Mouse (Mus musculus): ENCODE results near the gene Ppm1h. TPM values are rescaled to one million over a fixed set of nuclear protein-coding genes. Genes with fewer than 3 reads are reported as not detected.

Ppm1h gene
- polyA plus RNA-seq, 1 experiment from 2014 or later: 33.4 TPM

DNA sequence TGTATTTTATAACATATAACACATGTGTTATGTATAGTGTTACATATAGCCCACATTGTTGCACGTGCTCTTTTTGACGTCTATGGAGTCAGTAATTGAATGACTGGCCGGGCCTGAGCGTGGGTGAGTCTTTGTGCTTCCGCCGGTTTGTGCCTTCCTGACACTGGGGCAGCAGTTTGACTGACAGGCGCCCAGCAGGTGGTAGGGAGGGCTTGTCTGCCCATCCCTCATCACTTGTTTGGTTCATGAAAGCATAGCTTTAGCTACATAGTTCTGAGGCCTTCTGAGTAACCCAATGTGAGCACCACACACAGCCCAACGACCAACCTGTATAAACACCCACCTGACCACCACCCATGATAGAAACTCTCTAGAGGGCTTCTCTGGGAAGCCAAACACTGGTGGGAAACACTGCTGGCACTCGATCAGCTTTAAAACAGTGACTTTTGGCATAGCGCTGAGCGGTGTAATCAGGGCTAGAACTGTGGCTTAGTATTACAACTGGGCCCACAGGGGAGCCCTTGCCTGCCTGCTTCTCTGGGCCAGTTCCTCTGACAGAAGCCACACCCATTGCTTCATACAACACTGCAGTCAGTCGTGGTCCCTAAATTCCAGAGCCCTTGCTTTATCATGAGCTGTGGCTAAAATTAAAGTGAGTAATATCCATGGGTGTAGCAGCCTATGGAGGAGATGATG, 149.3 kb downstream of the Ppm1h start:
- Histone ChIP-seq H3K4me2 (no peak overlapping the region), H3K9ac (no peak overlapping the region), H3K36me3 (no peaks in the 10 kb centered on the region), H3K27ac (replicated peaks) (no peak overlapping the region), H3K9me3 (no peaks in the 10 kb centered on the region), H3K4me3 (no peak overlapping the region), H3K4me1 (replicated peaks) (peaks cover 5% of the 10 kb centered on the region; the same call in 1 of the 2 replicates), H3K27me3 (no peaks in the 10 kb centered on the region)
- no peak for ATAC-seq (ENCODE audit: low read depth)
- WGBS: 76% methylated on average over 12 of the region's 12 CpGs

DNA sequence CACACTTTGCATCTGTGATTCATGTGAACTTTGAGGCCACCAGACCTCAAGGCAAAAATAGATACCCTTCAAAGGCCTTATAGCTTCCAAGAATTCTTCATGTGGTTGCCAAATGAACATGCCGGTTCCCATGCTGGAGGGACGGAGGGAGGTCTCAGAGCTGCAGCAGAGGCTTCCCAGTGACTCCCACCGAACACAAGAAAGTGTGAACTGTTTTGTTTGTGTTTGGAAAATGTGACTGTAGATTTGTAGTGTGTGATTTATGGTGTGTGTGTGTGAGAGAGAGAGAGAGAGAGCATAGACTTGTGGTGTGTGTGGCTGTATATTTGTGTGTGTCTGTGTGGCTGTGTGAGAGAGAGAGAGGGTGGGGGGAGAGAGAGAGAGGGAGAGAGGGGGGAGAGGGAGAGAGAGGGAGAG, 151.2 kb downstream of the Ppm1h start:
- no peaks in the 10 kb centered on the region for H3K36me3 ChIP-seq
- H3K4me2 ChIP-seq: no peak overlapping the region
- H3K27me3 ChIP-seq: no peaks in the 10 kb centered on the region
- ATAC-seq (ENCODE audit: low read depth): no peak
- H3K4me3 ChIP-seq: no peak overlapping the region
- H3K9ac ChIP-seq: no peak overlapping the region
- WGBS: 57% methylated on average over 3 of the region's 3 CpGs
- no peak overlapping the region for H3K27ac ChIP-seq (replicated peaks)
- H3K9me3 ChIP-seq: no peaks in the 10 kb centered on the region
- peaks cover 5% of the 10 kb centered on the region; the same call in 1 of the 2 replicates for H3K4me1 ChIP-seq (replicated peaks)

DNA sequence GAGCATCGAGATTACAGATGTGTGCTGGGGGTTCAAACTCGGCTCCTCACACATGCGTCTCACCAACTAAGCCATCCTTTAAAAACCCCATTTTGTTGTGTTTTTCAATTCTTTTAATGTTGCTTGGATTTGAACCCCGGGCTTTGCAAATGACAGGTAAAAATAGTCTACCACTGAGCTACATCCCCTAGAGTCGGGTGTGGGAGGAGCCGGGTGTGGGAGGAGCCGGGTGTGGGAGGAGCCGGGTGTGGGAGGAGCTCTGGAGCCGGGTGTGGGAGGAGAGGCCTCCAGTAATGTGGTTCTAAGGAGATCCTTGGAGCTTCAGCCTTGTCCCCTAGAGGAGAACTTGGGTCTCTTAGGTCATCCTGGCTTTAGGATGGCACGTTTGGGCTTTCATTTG, 152.1 kb downstream of the Ppm1h start:
- Histone ChIP-seq H3K27ac (replicated peaks) (no peak overlapping the region), H3K9me3 (no peaks in the 10 kb centered on the region), H3K9ac (no peak overlapping the region), H3K36me3 (no peaks in the 10 kb centered on the region), H3K27me3 (no peaks in the 10 kb centered on the region), H3K4me3 (no peak overlapping the region), H3K4me2 (no peak overlapping the region), H3K4me1 (replicated peaks) (peaks cover 5% of the 10 kb centered on the region; the same call in 1 of the 2 replicates)
- 92% methylated on average over 10 of the region's 10 CpGs for WGBS
- no peak for ATAC-seq (ENCODE audit: low read depth)

DNA sequence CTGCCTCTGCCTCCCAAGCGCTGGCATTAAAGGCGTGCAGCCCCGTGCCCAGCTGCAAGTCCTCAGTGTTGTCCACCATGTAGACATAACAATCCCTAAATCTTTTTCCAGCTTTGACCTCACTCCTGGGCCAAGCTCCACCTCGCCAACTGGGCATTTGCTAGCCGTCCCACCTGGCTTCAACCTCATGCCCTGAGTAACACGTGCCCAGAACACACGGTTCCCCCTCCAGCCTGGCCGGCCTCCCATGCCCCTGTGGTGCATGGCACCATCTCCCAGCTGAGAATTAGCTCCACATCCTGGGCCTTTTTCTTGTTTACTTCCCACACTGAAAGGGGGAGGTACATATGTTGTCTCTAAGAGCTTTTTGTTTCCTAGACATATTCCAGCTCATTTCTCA, 163.5 kb downstream of the Ppm1h start:
- H3K9me3 ChIP-seq: peaks cover 13% of the 10 kb centered on the region; the same call in 1 of the 2 replicates
- no peaks in the 10 kb centered on the region for H3K36me3 ChIP-seq
- no peaks in the 10 kb centered on the region for H3K27me3 ChIP-seq
- WGBS: 89% methylated on average over 8 of the region's 8 CpGs
- H3K4me2 ChIP-seq: no peak overlapping the region
- no peak overlapping the region for H3K27ac ChIP-seq (replicated peaks)
- ATAC-seq (ENCODE audit: low read depth): no peak
- H3K9ac ChIP-seq: no peak overlapping the region
- no peak overlapping the region for H3K4me3 ChIP-seq
- peaks cover 11% of the 10 kb centered on the region for H3K4me1 ChIP-seq (replicated peaks)

DNA sequence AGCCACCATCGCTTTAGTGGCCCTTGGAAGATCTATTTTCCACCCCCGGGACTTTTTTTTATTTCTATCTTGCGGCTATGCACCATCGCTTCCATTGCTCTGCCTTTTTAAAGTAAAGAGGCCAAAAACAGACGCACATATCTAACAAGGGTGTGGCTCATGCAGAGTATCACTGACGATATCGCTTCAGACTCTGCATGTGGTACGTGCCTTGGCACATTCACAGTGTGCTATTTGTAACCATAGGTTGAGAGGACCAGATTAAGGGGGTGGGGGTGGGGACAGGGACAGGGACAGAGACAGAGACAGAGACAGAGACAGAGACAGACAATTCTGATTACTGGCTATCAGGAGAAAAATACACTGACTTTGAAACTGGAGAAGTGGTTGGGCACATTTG, 164.4 kb downstream of the Ppm1h start:
- no peak for ATAC-seq (ENCODE audit: low read depth)
- Histone ChIP-seq H3K4me1 (replicated peaks) (peaks cover 19% of the 10 kb centered on the region), H3K27me3 (no peaks in the 10 kb centered on the region), H3K36me3 (no peaks in the 10 kb centered on the region), H3K27ac (replicated peaks) (no peak overlapping the region), H3K9ac (no peak overlapping the region), H3K4me2 (no peak overlapping the region), H3K9me3 (peaks cover 13% of the 10 kb centered on the region; the same call in 1 of the 2 replicates), H3K4me3 (no peak overlapping the region)
- WGBS: 85% methylated on average over 8 of the region's 8 CpGs

DNA sequence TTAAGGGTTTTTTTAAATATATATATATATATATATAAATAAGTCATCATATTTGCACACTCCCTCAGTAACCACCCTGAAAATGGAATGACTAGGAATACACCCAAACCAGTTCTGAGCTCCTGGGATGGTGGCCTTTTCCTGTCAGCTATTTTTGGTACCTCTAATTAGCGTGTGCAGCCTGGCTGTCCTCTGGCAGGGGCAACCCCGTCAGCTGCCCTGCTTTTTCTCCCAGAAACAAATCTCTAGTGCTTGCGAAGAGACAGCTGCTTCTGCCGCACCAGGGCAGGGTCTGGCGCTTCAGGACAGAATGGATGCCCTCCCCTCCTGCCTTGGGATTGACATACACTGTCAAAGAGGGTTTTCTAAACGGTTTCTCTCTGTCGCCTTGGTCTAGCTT, 166.9 kb downstream of the Ppm1h start:
- no peak overlapping the region for H3K4me3 ChIP-seq
- 30% methylated on average over 7 of the region's 7 CpGs for WGBS
- no peak overlapping the region for H3K4me2 ChIP-seq
- H3K27me3 ChIP-seq: no peaks in the 10 kb centered on the region
- ATAC-seq (ENCODE audit: low read depth): no peak
- peaks cover 21% of the 10 kb centered on the region for H3K4me1 ChIP-seq (replicated peaks)
- H3K9ac ChIP-seq: no peak overlapping the region
- H3K9me3 ChIP-seq: peaks cover 6% of the 10 kb centered on the region; the same call in 1 of the 2 replicates
- peak overlapping the region; percentile 69 for H3K27ac ChIP-seq (replicated peaks)
- H3K36me3 ChIP-seq: no peaks in the 10 kb centered on the region

DNA sequence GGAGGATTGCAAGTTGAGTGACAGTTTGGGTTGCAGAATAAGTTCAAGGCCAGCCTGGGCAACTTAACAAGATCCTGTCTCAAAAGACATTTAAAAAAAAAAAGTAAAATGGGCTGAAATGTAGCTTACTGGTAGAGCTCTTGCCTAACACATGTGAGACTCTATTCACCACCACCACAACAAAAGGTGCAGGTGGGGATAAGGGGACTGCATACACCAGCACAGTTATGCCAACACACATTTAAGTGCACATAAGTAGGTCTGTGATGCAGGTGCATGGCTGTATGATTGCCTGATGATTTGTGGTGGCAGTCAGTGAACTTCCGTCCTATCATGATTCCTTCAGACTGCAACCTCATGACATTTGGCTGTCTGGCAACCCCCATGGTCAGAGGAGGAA, 167.9 kb downstream of the Ppm1h start:
- peaks cover 21% of the 10 kb centered on the region for H3K4me1 ChIP-seq (replicated peaks)
- H3K4me2 ChIP-seq: no peak overlapping the region
- no peak overlapping the region for H3K4me3 ChIP-seq
- H3K27me3 ChIP-seq: no peaks in the 10 kb centered on the region
- no peak overlapping the region for H3K27ac ChIP-seq (replicated peaks)
- H3K9me3 ChIP-seq: no peaks in the 10 kb centered on the region
- WGBS: 94% methylated on average over 1 of the region's 1 CpGs
- no peak overlapping the region for H3K9ac ChIP-seq
- no peaks in the 10 kb centered on the region for H3K36me3 ChIP-seq
- ATAC-seq (ENCODE audit: low read depth): no peak

DNA sequence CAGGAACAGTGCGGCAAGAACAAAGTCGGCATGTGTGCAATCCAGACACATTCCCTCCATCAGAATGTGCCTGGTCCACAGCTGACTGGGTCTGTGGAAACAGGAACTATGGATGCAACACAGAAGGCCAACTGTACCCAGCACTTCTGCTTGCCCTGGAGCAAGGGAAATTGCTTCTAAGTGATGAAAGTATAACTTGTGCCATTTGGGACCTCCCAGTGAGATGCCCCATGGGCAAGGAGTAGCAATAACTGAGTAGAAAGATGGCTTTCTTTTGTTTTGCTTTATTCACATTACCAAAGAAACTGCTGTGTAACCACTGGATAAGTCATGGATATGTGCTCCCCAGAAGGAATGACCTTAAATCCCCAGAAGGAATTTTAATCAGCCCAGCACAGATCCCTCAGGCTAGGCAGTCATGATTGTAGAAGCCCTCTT, 169.5 kb downstream of the Ppm1h start:
- H3K27me3 ChIP-seq: no peaks in the 10 kb centered on the region
- H3K9me3 ChIP-seq: no peaks in the 10 kb centered on the region
- no peak overlapping the region for H3K9ac ChIP-seq
- WGBS: 70% methylated on average over 2 of the region's 2 CpGs
- no peak overlapping the region for H3K4me3 ChIP-seq
- H3K36me3 ChIP-seq: no peaks in the 10 kb centered on the region
- no peak overlapping the region for H3K27ac ChIP-seq (replicated peaks)
- no peak for ATAC-seq (ENCODE audit: low read depth)
- H3K4me2 ChIP-seq: no peak overlapping the region
- H3K4me1 ChIP-seq (replicated peaks): peaks cover 21% of the 10 kb centered on the region

DNA sequence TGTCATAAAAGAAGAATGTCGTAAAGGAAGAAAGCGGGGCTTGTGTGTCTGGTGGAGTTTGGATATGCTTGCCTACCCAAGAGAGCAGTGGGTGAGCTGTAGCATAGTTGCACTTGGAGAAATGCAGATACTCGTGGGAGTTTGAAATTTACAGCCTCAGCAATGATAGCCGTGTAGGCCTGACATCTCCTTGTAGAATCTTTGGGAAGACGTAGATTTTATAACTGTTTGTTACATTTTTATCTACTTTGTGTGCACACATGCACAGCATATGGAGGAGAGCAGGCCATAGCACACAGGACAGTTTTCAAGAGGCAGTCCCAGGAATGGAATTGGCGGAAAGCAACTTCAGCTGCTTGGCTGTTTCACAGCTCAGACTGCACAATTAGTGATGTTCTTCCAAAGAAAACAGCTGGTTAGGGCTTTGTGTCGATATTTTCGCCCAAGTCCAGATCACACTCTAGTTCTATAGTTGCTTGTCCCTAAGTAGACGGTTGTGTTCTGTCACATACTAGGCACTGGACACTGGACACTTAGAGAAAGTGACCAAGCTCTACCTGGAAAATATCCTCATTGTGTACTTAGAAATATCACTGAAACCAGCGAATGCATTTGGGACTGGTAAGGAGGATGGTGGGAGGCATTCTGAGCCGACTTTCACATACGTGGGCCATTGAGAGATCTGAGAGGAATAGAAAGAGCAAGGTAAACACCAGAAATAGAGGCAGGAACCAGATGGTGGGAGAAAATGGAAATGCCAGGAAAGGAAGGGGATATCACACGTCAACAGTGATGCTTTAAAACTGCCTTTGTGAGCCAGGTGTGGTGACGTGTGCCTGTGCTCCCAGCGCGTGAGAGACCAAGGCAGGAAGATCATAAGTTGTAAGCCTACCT, 173.0 kb downstream of the Ppm1h start:
- Histone ChIP-seq H3K4me1 (replicated peaks) (peaks cover 21% of the 10 kb centered on the region), H3K27ac (replicated peaks) (no peak overlapping the region), H3K9ac (no peak overlapping the region), H3K27me3 (no peaks in the 10 kb centered on the region), H3K4me3 (no peak overlapping the region), H3K9me3 (no peaks in the 10 kb centered on the region), H3K4me2 (no peak overlapping the region), H3K36me3 (no peaks in the 10 kb centered on the region)
- no peak for ATAC-seq (ENCODE audit: low read depth)
- 91% methylated on average over 16 of the region's 16 CpGs for WGBS

DNA sequence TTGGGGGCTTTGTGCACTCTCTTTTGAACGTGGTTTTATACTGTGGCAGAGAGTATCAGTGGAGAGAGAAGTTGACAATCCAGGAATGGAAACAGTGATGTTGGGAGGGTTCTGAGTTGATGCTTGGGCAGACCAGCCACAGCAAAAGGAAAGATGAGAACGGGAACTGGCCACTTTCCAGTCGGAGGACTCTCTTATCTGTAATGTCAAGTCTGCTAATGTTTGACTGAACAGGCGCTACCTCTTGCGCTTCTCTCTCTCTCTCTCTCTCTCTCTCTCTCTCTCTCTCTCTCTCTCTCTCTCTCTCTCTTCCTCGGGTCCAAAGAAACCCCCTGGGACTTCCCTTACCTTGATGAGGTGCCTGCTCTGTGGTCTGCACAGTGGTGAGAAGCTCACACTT, 176.0 kb downstream of the Ppm1h start:
- no peak overlapping the region for H3K9ac ChIP-seq
- no peak overlapping the region for H3K4me3 ChIP-seq
- no peaks in the 10 kb centered on the region for H3K36me3 ChIP-seq
- peaks cover 11% of the 10 kb centered on the region for H3K4me1 ChIP-seq (replicated peaks)
- no peaks in the 10 kb centered on the region for H3K27me3 ChIP-seq
- WGBS: 88% methylated on average over 6 of the region's 6 CpGs
- H3K27ac ChIP-seq (replicated peaks): no peak overlapping the region
- H3K4me2 ChIP-seq: no peak overlapping the region
- no peak for ATAC-seq (ENCODE audit: low read depth)
- no peaks in the 10 kb centered on the region for H3K9me3 ChIP-seq

- Histone ChIP-seq H3K4me1 (replicated peaks) (peaks cover 11% of the 10 kb centered on the region), H3K27me3 (no peaks in the 10 kb centered on the region), H3K4me2 (no peak overlapping the region), H3K9me3 (no peaks in the 10 kb centered on the region), H3K27ac (replicated peaks) (no peak overlapping the region), H3K36me3 (no peaks in the 10 kb centered on the region), H3K4me3 (no peak overlapping the region), H3K9ac (no peak overlapping the region)
- ATAC-seq (ENCODE audit: low read depth): no peak
- WGBS: 76% methylated on average over 4 of the region's 4 CpGs
Measured at GRCm38 (mm10) chr10:122855149-122855548, 176.6 kb downstream of the Ppm1h start.

GRCm38 (mm10) chr10:122856040-122856764, 177.6 kb downstream of the Ppm1h start:
- H3K4me1 ChIP-seq (replicated peaks): peaks cover 11% of the 10 kb centered on the region
- no peaks in the 10 kb centered on the region for H3K9me3 ChIP-seq
- H3K4me2 ChIP-seq: no peak overlapping the region
- H3K27me3 ChIP-seq: no peaks in the 10 kb centered on the region
- WGBS: 72% methylated on average over 17 of the region's 17 CpGs
- ATAC-seq (ENCODE audit: low read depth): no peak
- H3K9ac ChIP-seq: no peak overlapping the region
- H3K4me3 ChIP-seq: no peak overlapping the region
- no peak overlapping the region; the same call in 1 of the 2 replicates for H3K27ac ChIP-seq (replicated peaks)
- H3K36me3 ChIP-seq: no peaks in the 10 kb centered on the region

All from neural tube, embryonic 13.5 days (tissue).